Mouse (Mus musculus): Measurements from ENCODE around the gene Rbm38.

- TF ChIP-seq CTCF (conservative IDR thresholded peaks at IDR 0.05; ENCODE audit: insufficient read depth, insufficient read length, low read depth, low read length) (no peak), POLR2A (IDR thresholded peaks at IDR 0.05; ENCODE audit: low read depth, low read length) (no peak)
Observed at GRCm38 (mm10) chr2:173036055-173036454, 15.8 kb downstream of the Rbm38 start.

Measured in kidney, adult 2 months (tissue).